Mouse (Mus musculus) myocyte (in vitro differentiated cells): Measurements from ENCODE around the gene Ccl2. TPM values are rescaled to one million over a fixed set of nuclear protein-coding genes. Genes with fewer than 3 reads are reported as not detected.

Experiments
- H3K27me3 ChIP-seq: one replicate; pipeline ENCODE4 v1.6.1; 2011; ENCODE audit not compliant: control insufficient read depth, insufficient read depth, insufficient read length
- H3K36me3 ChIP-seq: one replicate; pipeline ENCODE4 v1.6.1; 2011; ENCODE audit not compliant: control insufficient read depth, insufficient read depth
- H3K4me2 ChIP-seq: one replicate; pipeline ENCODE4 v1.6.1; 2011; ENCODE audit warnings: low read depth, control low read depth
- H3K4me3 ChIP-seq: one replicate; pipeline ENCODE4 v1.5.1; 2011; ENCODE audit warnings: mild to moderate bottlenecking, control low read depth, moderate library complexity
- H3K79me2 ChIP-seq: one replicate; pipeline ENCODE4 v1.6.1; 2011; ENCODE audit not compliant: control insufficient read depth, insufficient read depth
- H3ac ChIP-seq: one replicate; pipeline ENCODE4 v1.6.1; 2011; ENCODE audit not compliant: control insufficient read depth, insufficient read length
- CEBPB ChIP-seq: IDR thresholded peaks from 2 replicates; pipeline ENCODE4 v1.6.1; 2011; ENCODE audit warnings: mild to moderate bottlenecking, moderate library complexity; ENCODE audit not compliant: poor library complexity, insufficient read depth, severe bottlenecking
- E2F4 ChIP-seq: IDR thresholded peaks from one replicate; pipeline ENCODE4 v1.6.1; 2011; ENCODE audit warnings: mild to moderate bottlenecking, control low read depth, moderate library complexity; ENCODE audit not compliant: insufficient read depth
- MAX ChIP-seq: IDR thresholded peaks from one replicate; pipeline ENCODE4 v1.6.1; 2011; ENCODE audit warnings: low read depth, mild to moderate bottlenecking, control low read depth
- MYOD1 ChIP-seq, 3 experiments: IDR thresholded peaks; one replicate each; pipeline ENCODE4 v1.6.1; 2011; ENCODE audit warnings: control low read depth in 2 of 3, low read depth in 2 of 3, mild to moderate bottlenecking in 2 of 3, moderate library complexity in 1 of 3; ENCODE audit not compliant: insufficient read length in 2 of 3, control insufficient read depth in 1 of 3
- MYOG ChIP-seq, 3 experiments: IDR thresholded peaks; one replicate each; pipeline ENCODE4 v1.6.1; 2011; ENCODE audit warnings: control low read depth in 2 of 3, low read depth in 2 of 3, mild to moderate bottlenecking in 2 of 3; ENCODE audit not compliant: insufficient read length in 2 of 3, control insufficient read depth in 1 of 3, insufficient read depth in 1 of 3
- POLR2A ChIP-seq: IDR thresholded peaks from one replicate; pipeline ENCODE4 v1.6.1; 2011; ENCODE audit warnings: low read depth, mild to moderate bottlenecking, control low read depth, moderate library complexity; ENCODE audit not compliant: insufficient read length
- POLR2AphosphoS2 ChIP-seq: IDR thresholded peaks from one replicate; pipeline ENCODE4 v1.6.1; 2011; ENCODE audit warnings: low read depth, control low read depth; ENCODE audit not compliant: insufficient read length
- REST ChIP-seq: IDR thresholded peaks from one replicate; pipeline ENCODE4 v1.6.1; 2011; ENCODE audit warnings: mild to moderate bottlenecking, control low read depth, moderate library complexity; ENCODE audit not compliant: insufficient read depth, insufficient read length
- SRF ChIP-seq: IDR thresholded peaks from one replicate; pipeline ENCODE4 v1.6.1; 2011; ENCODE audit warnings: low read depth; ENCODE audit not compliant: control insufficient read depth, insufficient read length
- TCF12 ChIP-seq: IDR thresholded peaks from one replicate; pipeline ENCODE4 v1.6.1; 2011; ENCODE audit warnings: mild to moderate bottlenecking, control low read depth; ENCODE audit not compliant: poor library complexity, insufficient read depth, severe bottlenecking
- TCF3 ChIP-seq: IDR thresholded peaks from one replicate; pipeline ENCODE4 v1.6.1; 2011; ENCODE audit warnings: low read depth, control low read depth; ENCODE audit not compliant: insufficient read length
- USF1 ChIP-seq: IDR thresholded peaks from one replicate; pipeline ENCODE4 v1.6.1; 2011; ENCODE audit warnings: low read depth, mild to moderate bottlenecking, control low read depth, moderate library complexity
- polyA plus RNA-seq: library from polyadenylated mRNA; unstranded; fragments of >200 nt; fragmentation: generic; extraction: Trizol; gene quantifications from one replicate; pipeline ENCODE4 v1.2.1, GENCODE M21; 2012; ENCODE audit warnings: missing spikeins

Gene Ccl2
- polyA plus RNA-seq, 1 experiment: 5.2 TPM

- H3ac ChIP-seq: no peak overlapping the region
- H3K79me2 ChIP-seq: no peaks in the 10 kb centered on the region
- H3K4me3 ChIP-seq: no peak overlapping the region
- no peaks in the 10 kb centered on the region for H3K27me3 ChIP-seq
- no peak for TF ChIP-seq REST
- no peak for TF ChIP-seq MAX
- no peak for TF ChIP-seq TCF12
- TF ChIP-seq MYOD1 (IDR thresholded peaks at IDR 0.05; ENCODE audit: control insufficient read depth in 1 of 3, insufficient read length in 2 of 3, low read depth in 2 of 3): no peak
- no peak for TF ChIP-seq TCF3
- no peak for TF ChIP-seq POLR2A
- no peak for TF ChIP-seq CEBPB
- no peak for TF ChIP-seq SRF
- no peaks in the 10 kb centered on the region for H3K36me3 ChIP-seq
- no peak overlapping the region for H3K4me2 ChIP-seq
Measured at GRCm38 (mm10) chr11:82021406-82021805, 14.0 kb upstream of the Ccl2 start.

- Histone ChIP-seq H3K36me3 (no peaks in the 10 kb centered on the region), H3K79me2 (no peaks in the 10 kb centered on the region), H3ac (no peak overlapping the region), H3K4me3 (no peak overlapping the region), H3K4me2 (no peak overlapping the region), H3K27me3 (no peaks in the 10 kb centered on the region)
- no peak for TF ChIP-seq E2F4
- TF ChIP-seq POLR2A: no peak
- no peak for TF ChIP-seq MAX
- TF ChIP-seq SRF: no peak
- TF ChIP-seq REST: no peak
- TF ChIP-seq MYOD1 (IDR thresholded peaks at IDR 0.05; ENCODE audit: control insufficient read depth in 1 of 3, insufficient read length in 2 of 3, low read depth in 2 of 3): no peak
Measured at GRCm38 (mm10) chr11:82022504-82023056, 12.8 kb upstream of the Ccl2 start.

- Histone ChIP-seq H3K27me3 (no peaks in the 10 kb centered on the region), H3K36me3 (no peaks in the 10 kb centered on the region), H3K4me2 (no peak overlapping the region), H3K79me2 (no peaks in the 10 kb centered on the region), H3K4me3 (no peak overlapping the region), H3ac (no peak overlapping the region)
- TF ChIP-seq USF1: no peak
- no peak for TF ChIP-seq TCF3
- TF ChIP-seq MYOG (IDR thresholded peaks at IDR 0.05; ENCODE audit: control insufficient read depth in 1 of 3, insufficient read depth in 1 of 3, insufficient read length in 2 of 3, low read depth in 2 of 3): no peak
- no peak for TF ChIP-seq POLR2A
- no peak for TF ChIP-seq E2F4
- no peak for TF ChIP-seq SRF
- TF ChIP-seq REST: no peak
- no peak for TF ChIP-seq POLR2AphosphoS2
- TF ChIP-seq TCF12: no peak
- TF ChIP-seq CEBPB: no peak
Measured at GRCm38 (mm10) chr11:82023769-82024168, 11.6 kb upstream of the Ccl2 start.

- Histone ChIP-seq H3K4me2 (no peak overlapping the region), H3K36me3 (no peaks in the 10 kb centered on the region), H3ac (no peak overlapping the region), H3K79me2 (no peaks in the 10 kb centered on the region), H3K4me3 (no peak overlapping the region), H3K27me3 (no peaks in the 10 kb centered on the region)
- TF ChIP-seq USF1 (no peak), POLR2AphosphoS2 (no peak), POLR2A (no peak), MYOD1 (IDR thresholded peaks at IDR 0.05; ENCODE audit: control insufficient read depth in 1 of 3, insufficient read length in 2 of 3, low read depth in 2 of 3) (no peak), MAX (no peak), TCF3 (no peak), CEBPB (no peak), REST (no peak), MYOG (IDR thresholded peaks at IDR 0.05; ENCODE audit: control insufficient read depth in 1 of 3, insufficient read depth in 1 of 3, insufficient read length in 2 of 3, low read depth in 2 of 3) (no peak), E2F4 (no peak), TCF12 (no peak), SRF (no peak)
Measured at GRCm38 (mm10) chr11:82030171-82030570, 5.2 kb upstream of the Ccl2 start.

GRCm38 (mm10) chr11:82032136-82032535, 3.2 kb upstream of the Ccl2 start:
- Histone ChIP-seq H3K4me2 (no peak overlapping the region), H3K79me2 (no peaks in the 10 kb centered on the region), H3K4me3 (no peak overlapping the region), H3K36me3 (no peaks in the 10 kb centered on the region), H3K27me3 (no peaks in the 10 kb centered on the region), H3ac (no peak overlapping the region)
- TF ChIP-seq E2F4 (no peak), MYOD1 (IDR thresholded peaks at IDR 0.05; ENCODE audit: control insufficient read depth in 1 of 3, insufficient read length in 2 of 3, low read depth in 2 of 3) (no peak), SRF (no peak), REST (no peak), MAX (no peak), POLR2A (no peak), POLR2AphosphoS2 (no peak), MYOG (IDR thresholded peaks at IDR 0.05; ENCODE audit: control insufficient read depth in 1 of 3, insufficient read depth in 1 of 3, insufficient read length in 2 of 3, low read depth in 2 of 3) (no peak), TCF3 (no peak), USF1 (no peak), TCF12 (no peak), CEBPB (no peak)
